Mouse (Mus musculus) heart, adult 2 months (tissue): ENCODE measurements around the gene Golga1. TPM values are rescaled to one million over a fixed set of nuclear protein-coding genes. Genes with fewer than 3 reads are reported as not detected.
A peak's percentile ranks its signal among the peaks of the same experiment; 100 is the strongest.

Experiments used
- DNase-seq, 2 experiments: peaks; one replicate each; pipeline ENCODE4 v3.0.0; 2021
- H3K27ac ChIP-seq: fragments of 200-600 bp; 2 replicates; pipeline ENCODE4 v1.8.1; 2022
- H3K27me3 ChIP-seq: fragments of 200-500 bp; 2 replicates; pipeline ENCODE4 v1.6.1; 2012; ENCODE audit warnings: mild to moderate bottlenecking, low read length, inconsistent platforms, mixed read lengths; ENCODE audit not compliant: control insufficient read depth, insufficient read depth
- H3K36me3 ChIP-seq: fragments of 200-500 bp; 2 replicates; pipeline ENCODE4 v1.6.1; 2012; ENCODE audit warnings: low read length, inconsistent platforms; ENCODE audit not compliant: control insufficient read depth, insufficient read depth
- H3K4me1 ChIP-seq: fragments of 200-500 bp; 2 replicates; pipeline ENCODE4 v1.6.1; 2011; ENCODE audit warnings: low read length; ENCODE audit not compliant: control insufficient read depth, insufficient read depth
- H3K4me3 ChIP-seq: fragments of 200-600 bp; 2 replicates; pipeline ENCODE4 v1.8.1; 2022
- H3K79me2 ChIP-seq: fragments of 200-500 bp; replicated peaks from 2 replicates; pipeline ENCODE4 v1.6.1; 2012; ENCODE audit warnings: mild to moderate bottlenecking, inconsistent platforms, low read length, moderate library complexity, mixed read lengths; ENCODE audit not compliant: control insufficient read depth, insufficient read depth
- H3K9ac ChIP-seq: fragments of 200-500 bp; 2 replicates; pipeline ENCODE4 v1.6.1; 2012; ENCODE audit warnings: low read depth, mild to moderate bottlenecking, control low read depth, inconsistent platforms, low read length, mixed read lengths
- CTCF ChIP-seq: fragments of 200-600 bp; IDR thresholded peaks from 2 replicates; pipeline ENCODE4 v1.8.1; 2022; ENCODE audit warnings: antibody characterized with exemption, mild to moderate bottlenecking, moderate library complexity
- EP300 ChIP-seq: fragments of 200-500 bp; IDR thresholded peaks from 2 replicates; pipeline ENCODE4 v1.6.1; 2011; ENCODE audit warnings: low read depth, low read length, control low read depth; ENCODE audit not compliant: insufficient read depth
- POLR2A ChIP-seq: fragments of 200-500 bp; IDR thresholded peaks from 2 replicates; pipeline ENCODE4 v1.6.1; 2011; ENCODE audit warnings: mild to moderate bottlenecking, low read depth, low read length, control low read depth; ENCODE audit not compliant: insufficient read depth
- WGBS: fragments of 180-500 bp; shearing (Covaris S2); methylation state at CpG from one replicate; pipeline ENCODE4 v1.1.7; 2018; 5-methylcytosine and 5-hydroxymethylcytosine counted together
- intact Hi-C: fragments of 180-260 bp; cut with DNase I; formaldehyde crosslinking; loops from one replicate; pipeline ENCODE4 v1.15.1; 2025
- polyA plus RNA-seq: library from polyadenylated mRNA; depleted of rRNA; stranded (reverse); fragments of >200 nt; gene quantifications from 2 replicates; pipeline ENCODE4 v1.2.3, GENCODE M21; 2012
- total RNA-seq, 2 experiments: library from RNA; stranded (reverse); gene quantifications; 2 replicates each; pipeline ENCODE4 v1.2.3; 2021

Golga1 gene
- total and polyA plus RNA-seq, 3 experiments: 7.6 to 14.0 (median 13.4) TPM

DNA sequence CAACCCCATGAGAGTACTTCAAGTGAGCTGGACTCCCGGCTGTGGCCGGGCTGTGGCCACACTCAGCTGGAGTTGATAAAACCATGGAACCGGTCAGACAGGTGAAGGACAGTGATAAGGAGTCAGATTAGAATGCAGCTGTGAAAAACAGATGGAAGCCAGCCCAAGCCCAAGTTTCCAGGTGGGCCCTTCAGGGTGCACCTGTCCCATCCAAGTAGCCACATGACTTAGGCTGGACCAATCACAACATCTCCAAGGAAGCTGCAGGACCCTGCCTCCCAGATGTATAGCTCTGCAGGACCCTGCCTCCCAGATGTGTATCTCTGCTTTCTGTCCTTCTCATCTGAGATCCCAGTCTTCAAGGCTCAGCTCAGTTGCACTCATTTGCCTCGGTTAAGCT is 73.3 kb downstream of the Golga1 start:
- Histone ChIP-seq H3K27me3 (no peaks in the 10 kb centered on the region), H3K4me1 (no peaks in the 10 kb centered on the region), H3K27ac (no peak overlapping the region), H3K4me3 (no peak overlapping the region), H3K9ac (no peak overlapping the region), H3K79me2 (no peaks in the 10 kb centered on the region), H3K36me3 (no peaks in the 10 kb centered on the region)
- 65% methylated on average over 4 of the region's 4 CpGs for WGBS
- TF ChIP-seq POLR2A: no peak
- no peak for TF ChIP-seq EP300
- no peak for TF ChIP-seq CTCF
- intact Hi-C loops: no loop called here
- DNase-seq: no peak

DNA sequence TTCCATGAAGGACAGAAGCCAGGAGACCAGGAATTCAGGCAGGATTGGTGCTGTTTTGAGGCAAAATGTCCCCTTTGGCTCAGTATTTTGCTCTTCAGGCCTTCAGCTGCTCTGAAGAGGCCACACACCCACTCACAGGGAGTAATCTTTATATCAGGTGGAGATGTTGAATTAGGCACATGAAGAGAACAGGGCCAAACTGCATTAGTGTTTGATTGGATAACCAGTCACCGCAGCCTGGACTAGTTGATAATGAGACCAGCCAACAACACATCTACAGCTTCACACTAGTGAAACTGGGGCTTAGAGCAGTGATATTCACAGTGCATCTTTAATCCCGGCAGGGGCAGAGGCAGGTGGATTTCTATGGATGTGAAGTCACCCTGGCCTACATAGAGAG is 76.4 kb downstream of the Golga1 start:
- intact Hi-C loops: no loop called here
- WGBS: 87% methylated on average over 2 of the region's 2 CpGs
- H3K9ac ChIP-seq: no peak overlapping the region
- H3K4me1 ChIP-seq: peaks cover 2% of the 10 kb centered on the region; the same call in 1 of the 2 replicates
- H3K27me3 ChIP-seq: no peaks in the 10 kb centered on the region
- H3K79me2 ChIP-seq: no peaks in the 10 kb centered on the region
- H3K36me3 ChIP-seq: no peaks in the 10 kb centered on the region
- no peak for DNase-seq
- H3K4me3 ChIP-seq: no peak overlapping the region
- TF ChIP-seq POLR2A (no peak), CTCF (no peak), EP300 (no peak)
- H3K27ac ChIP-seq: no peak overlapping the region

DNA sequence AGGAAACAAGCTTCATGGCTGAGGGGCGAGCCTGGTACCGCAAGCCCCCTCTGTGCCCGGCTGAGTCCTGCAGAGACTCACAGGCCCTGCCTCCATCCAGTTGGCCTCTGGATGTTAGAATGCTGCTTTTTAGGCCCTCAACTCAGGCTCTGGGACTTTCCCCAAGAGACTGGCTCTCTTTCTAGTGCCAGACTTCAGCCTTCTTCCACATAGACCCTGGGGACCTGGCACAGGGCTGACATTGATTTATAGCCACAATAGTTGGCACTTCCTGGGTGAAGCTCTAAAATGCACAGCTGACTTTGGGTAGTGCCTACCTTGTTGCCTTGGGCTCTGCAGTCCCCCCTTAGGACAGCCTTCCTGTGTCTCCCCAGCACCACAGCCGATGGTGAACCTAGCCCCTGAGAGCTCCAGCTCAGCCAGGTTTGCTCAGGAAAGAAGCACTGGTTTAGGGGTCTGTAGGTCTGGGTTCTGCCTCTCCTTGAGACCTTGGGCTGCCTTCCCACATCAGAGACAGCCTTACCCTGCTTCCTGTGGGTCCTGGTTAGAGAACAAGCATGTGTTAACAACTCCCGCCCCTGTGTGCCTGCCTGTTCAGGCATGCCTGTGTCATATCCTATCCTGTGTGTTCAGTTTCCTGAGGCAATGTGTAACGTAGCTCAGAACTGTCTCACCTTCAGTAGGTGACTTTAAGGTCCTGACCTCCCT is 77.4 kb downstream of the Golga1 start:
- Histone ChIP-seq H3K4me3 (no peak overlapping the region), H3K27ac (no peak overlapping the region), H3K36me3 (no peaks in the 10 kb centered on the region), H3K79me2 (no peaks in the 10 kb centered on the region), H3K9ac (no peak overlapping the region), H3K4me1 (peaks cover 2% of the 10 kb centered on the region; the same call in 1 of the 2 replicates), H3K27me3 (no peaks in the 10 kb centered on the region)
- WGBS: 84% methylated on average over 6 of the region's 6 CpGs
- no peak for DNase-seq
- no peak for TF ChIP-seq CTCF
- TF ChIP-seq EP300: no peak
- no peak for TF ChIP-seq POLR2A
- intact Hi-C loops: no loop called here

DNA sequence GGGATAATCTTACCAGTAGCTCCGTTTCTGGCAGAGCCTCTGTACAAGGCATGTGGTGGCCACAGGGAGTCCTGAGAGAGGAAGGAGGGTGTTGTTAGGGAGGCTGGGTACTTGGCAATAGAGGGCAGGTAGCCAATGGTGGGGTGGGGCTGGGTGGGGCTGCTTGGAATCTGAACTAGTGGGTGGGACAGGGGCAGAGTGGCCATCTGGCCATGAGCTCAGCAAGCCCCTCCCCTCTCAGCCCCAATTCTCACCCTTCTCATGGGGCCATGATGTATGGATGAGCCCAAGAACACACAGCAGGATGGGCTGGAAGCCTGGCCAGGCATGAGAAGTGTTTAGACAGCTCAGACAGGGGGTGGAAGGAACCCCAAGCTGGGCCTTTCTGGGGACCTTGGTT is 78.0 kb downstream of the Golga1 start:
- DNase-seq: no peak
- Histone ChIP-seq H3K9ac (no peak overlapping the region), H3K4me1 (peaks cover 2% of the 10 kb centered on the region; the same call in 1 of the 2 replicates), H3K27me3 (no peaks in the 10 kb centered on the region), H3K4me3 (no peak overlapping the region), H3K27ac (no peak overlapping the region), H3K36me3 (no peaks in the 10 kb centered on the region), H3K79me2 (no peaks in the 10 kb centered on the region)
- 68% methylated on average over 1 of the region's 1 CpGs for WGBS
- intact Hi-C loops: no loop called here
- TF ChIP-seq CTCF (no peak), EP300 (no peak), POLR2A (no peak)

DNA sequence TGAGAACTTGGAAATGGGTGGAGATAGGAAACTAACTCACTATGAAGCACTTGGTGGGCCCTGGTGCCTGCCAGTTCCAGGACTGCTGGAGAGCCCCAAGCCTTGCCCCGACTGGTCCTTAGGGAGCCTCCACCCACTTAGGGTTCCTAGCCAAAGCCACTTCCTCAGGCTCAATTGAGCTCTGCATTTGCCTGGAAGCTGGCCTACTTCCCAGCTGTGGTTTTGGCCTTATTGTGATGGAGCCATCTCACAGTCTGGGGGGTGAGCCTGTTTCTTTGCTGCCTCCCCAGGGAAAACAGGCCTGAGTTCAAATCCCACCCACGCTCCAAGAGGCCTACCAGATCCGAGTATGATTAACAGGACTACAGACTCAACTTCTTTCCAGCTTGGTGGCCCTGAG is 78.8 kb downstream of the Golga1 start:
- peak; percentile 77 to 84 for DNase-seq
- WGBS: 22% methylated on average over 3 of the region's 3 CpGs
- no peak overlapping the region for H3K9ac ChIP-seq
- no peaks in the 10 kb centered on the region for H3K27me3 ChIP-seq
- H3K79me2 ChIP-seq: no peaks in the 10 kb centered on the region
- no peak overlapping the region for H3K4me3 ChIP-seq
- H3K4me1 ChIP-seq: peaks cover 2% of the 10 kb centered on the region; the same call in 1 of the 2 replicates
- no peak for TF ChIP-seq CTCF
- TF ChIP-seq POLR2A: no peak
- TF ChIP-seq EP300: no peak
- H3K36me3 ChIP-seq: no peaks in the 10 kb centered on the region
- H3K27ac ChIP-seq: no peak overlapping the region
- intact Hi-C loops: no loop called here

DNA sequence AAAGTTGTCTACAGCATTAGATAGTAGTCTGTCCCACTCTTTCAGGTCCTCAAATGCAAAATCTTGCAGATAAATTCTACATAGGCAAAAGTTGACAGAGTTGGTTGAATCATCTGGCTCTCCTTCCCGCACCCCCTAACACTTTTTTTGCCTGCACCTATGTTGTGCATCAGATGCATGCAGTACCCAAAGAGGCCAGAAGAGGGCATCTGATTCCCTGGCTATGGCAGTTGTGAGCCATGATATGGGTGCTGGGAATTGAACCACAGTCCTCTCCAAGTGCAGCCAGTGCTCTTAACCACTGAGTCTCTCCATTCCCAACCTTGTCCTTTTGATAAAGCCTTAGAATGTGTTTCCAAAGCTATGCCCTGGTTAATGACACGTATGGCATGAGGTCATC is 81.9 kb downstream of the Golga1 start:
- Histone ChIP-seq H3K4me1 (peaks cover 2% of the 10 kb centered on the region; the same call in 1 of the 2 replicates), H3K27ac (no peak overlapping the region), H3K4me3 (no peak overlapping the region), H3K9ac (no peak overlapping the region), H3K36me3 (no peaks in the 10 kb centered on the region), H3K27me3 (no peaks in the 10 kb centered on the region), H3K79me2 (no peaks in the 10 kb centered on the region)
- intact Hi-C loops: no loop called here
- WGBS: 96% methylated on average over 2 of the region's 2 CpGs
- DNase-seq: no peak
- no peak for TF ChIP-seq POLR2A
- peak; percentile 54 for TF ChIP-seq CTCF
